Mouse (Mus musculus): ENCODE data around the gene Fgd3. TPM values are rescaled to one million over a fixed set of nuclear protein-coding genes. Genes with fewer than 3 reads are reported as not detected.

Gene Fgd3
- polyA plus RNA-seq, 1 experiment from 2014 or later = 1.7 TPM

GRCm38 (mm10) chr13:49320514-49320913 lies 403 bp upstream of the Fgd3 start:
- peaks cover 2% of the 10 kb centered on the region; the same call in 1 of the 2 replicates for H3K27me3 ChIP-seq (ENCODE audit: control insufficient read depth, insufficient read depth, low read length)
- no peak for DNase-seq (ENCODE audit: low spot score)
- peak overlapping the region; percentile 59 for H3K9ac ChIP-seq (ENCODE audit: low read length)
- H3K9me3 ChIP-seq (ENCODE audit: control insufficient read depth, low read length) = no peaks in the 10 kb centered on the region
- H3K4me3 ChIP-seq (ENCODE audit: low read depth, low read length) = no peak overlapping the region; the same call in 1 of the 2 replicates
- H3K36me3 ChIP-seq (ENCODE audit: control insufficient read depth, insufficient read depth, low read length) = no peaks in the 10 kb centered on the region
- H3K4me2 ChIP-seq (ENCODE audit: low read depth, low read length, severe bottlenecking) = peak overlapping the region; percentile 57; the same call in 1 of the 2 replicates
- peaks cover 16% of the 10 kb centered on the region for H3K4me1 ChIP-seq (replicated peaks; ENCODE audit: control insufficient read depth, insufficient read depth, low read length)
- WGBS = 78% methylated on average over 1 of the region's 1 CpGs
- no peak overlapping the region for H3K27ac ChIP-seq (ENCODE audit: low read depth, low read length)
- ATAC-seq (replicated peaks; ENCODE audit: low FRiP score) = peak; percentile 31; the same call in 1 of the 2 replicates

- Histone ChIP-seq H3K9ac (ENCODE audit: low read length) (no peak overlapping the region), H3K36me3 (ENCODE audit: control insufficient read depth, insufficient read depth, low read length) (no peaks in the 10 kb centered on the region), H3K4me3 (ENCODE audit: low read depth, low read length) (no peak overlapping the region), H3K27ac (ENCODE audit: low read depth, low read length) (no peak overlapping the region), H3K4me2 (ENCODE audit: low read depth, low read length, severe bottlenecking) (no peak overlapping the region), H3K27me3 (ENCODE audit: control insufficient read depth, insufficient read depth, low read length) (peaks cover 2% of the 10 kb centered on the region; the same call in 1 of the 2 replicates), H3K9me3 (ENCODE audit: control insufficient read depth, low read length) (no peaks in the 10 kb centered on the region), H3K4me1 (replicated peaks; ENCODE audit: control insufficient read depth, insufficient read depth, low read length) (peaks cover 16% of the 10 kb centered on the region)
- WGBS = 89% methylated on average over 7 of the region's 7 CpGs
- DNase-seq (ENCODE audit: low spot score) (no peak), ATAC-seq (replicated peaks; ENCODE audit: low FRiP score) (no peak)
These were observed 2.2 kb downstream of the Fgd3 start for GRCm38 (mm10) chr13:49317914-49318313.

- no peak overlapping the region for H3K9ac ChIP-seq (ENCODE audit: low read length)
- peaks cover 16% of the 10 kb centered on the region for H3K4me1 ChIP-seq (replicated peaks; ENCODE audit: control insufficient read depth, insufficient read depth, low read length)
- no peak overlapping the region for H3K27ac ChIP-seq (ENCODE audit: low read depth, low read length)
- no peak for ATAC-seq (replicated peaks; ENCODE audit: low FRiP score)
- no peak for DNase-seq (ENCODE audit: low spot score)
- no peaks in the 10 kb centered on the region for H3K9me3 ChIP-seq (ENCODE audit: control insufficient read depth, low read length)
- no peak overlapping the region for H3K4me3 ChIP-seq (ENCODE audit: low read depth, low read length)
- WGBS = 77% methylated on average over 6 of the region's 6 CpGs
- no peak overlapping the region for H3K4me2 ChIP-seq (ENCODE audit: low read depth, low read length, severe bottlenecking)
- H3K27me3 ChIP-seq (ENCODE audit: control insufficient read depth, insufficient read depth, low read length) = peaks cover 2% of the 10 kb centered on the region; the same call in 1 of the 2 replicates
- no peaks in the 10 kb centered on the region for H3K36me3 ChIP-seq (ENCODE audit: control insufficient read depth, insufficient read depth, low read length)
These were observed 2.6 kb downstream of the Fgd3 start for GRCm38 (mm10) chr13:49317508-49317907.

GRCm38 (mm10) chr13:49316386-49317162 lies 3.5 kb downstream of the Fgd3 start:
- Histone ChIP-seq H3K4me1 (replicated peaks; ENCODE audit: control insufficient read depth, insufficient read depth, low read length) (peaks cover 16% of the 10 kb centered on the region), H3K9ac (ENCODE audit: low read length) (no peak overlapping the region), H3K9me3 (ENCODE audit: control insufficient read depth, low read length) (no peaks in the 10 kb centered on the region), H3K27ac (ENCODE audit: low read depth, low read length) (no peak overlapping the region), H3K4me3 (ENCODE audit: low read depth, low read length) (no peak overlapping the region), H3K36me3 (ENCODE audit: control insufficient read depth, insufficient read depth, low read length) (no peaks in the 10 kb centered on the region), H3K4me2 (ENCODE audit: low read depth, low read length, severe bottlenecking) (no peak overlapping the region), H3K27me3 (ENCODE audit: control insufficient read depth, insufficient read depth, low read length) (peaks cover 2% of the 10 kb centered on the region; the same call in 1 of the 2 replicates)
- no peak for DNase-seq (ENCODE audit: low spot score)
- ATAC-seq (replicated peaks; ENCODE audit: low FRiP score) = peak; percentile 47; the same call in 1 of the 2 replicates
- WGBS = 26% methylated on average over 9 of the region's 9 CpGs

- no peak for DNase-seq (ENCODE audit: low spot score)
- Histone ChIP-seq H3K9me3 (ENCODE audit: control insufficient read depth, low read length) (no peaks in the 10 kb centered on the region), H3K36me3 (ENCODE audit: control insufficient read depth, insufficient read depth, low read length) (no peaks in the 10 kb centered on the region), H3K4me3 (ENCODE audit: low read depth, low read length) (no peak overlapping the region), H3K27ac (ENCODE audit: low read depth, low read length) (no peak overlapping the region), H3K27me3 (ENCODE audit: control insufficient read depth, insufficient read depth, low read length) (no peaks in the 10 kb centered on the region), H3K4me1 (replicated peaks; ENCODE audit: control insufficient read depth, insufficient read depth, low read length) (peaks cover 5% of the 10 kb centered on the region; the same call in 1 of the 2 replicates), H3K4me2 (ENCODE audit: low read depth, low read length, severe bottlenecking) (no peak overlapping the region), H3K9ac (ENCODE audit: low read length) (no peak overlapping the region)
- no peak for ATAC-seq (replicated peaks; ENCODE audit: low FRiP score)
- WGBS = 89% methylated on average over 7 of the region's 7 CpGs
These were observed 8.5 kb downstream of the Fgd3 start for GRCm38 (mm10) chr13:49311642-49312041.

- ATAC-seq (replicated peaks; ENCODE audit: low FRiP score) (no peak), DNase-seq (ENCODE audit: low spot score) (no peak)
- Histone ChIP-seq H3K4me3 (ENCODE audit: low read depth, low read length) (no peak overlapping the region), H3K27ac (ENCODE audit: low read depth, low read length) (no peak overlapping the region), H3K27me3 (ENCODE audit: control insufficient read depth, insufficient read depth, low read length) (no peaks in the 10 kb centered on the region), H3K9me3 (ENCODE audit: control insufficient read depth, low read length) (no peaks in the 10 kb centered on the region), H3K4me2 (ENCODE audit: low read depth, low read length, severe bottlenecking) (no peak overlapping the region), H3K9ac (ENCODE audit: low read length) (no peak overlapping the region), H3K36me3 (ENCODE audit: control insufficient read depth, insufficient read depth, low read length) (no peaks in the 10 kb centered on the region), H3K4me1 (replicated peaks; ENCODE audit: control insufficient read depth, insufficient read depth, low read length) (0 out of 2 replicates have a peak, but pooled peaks cover 2% of the 10 kb centered on the region)
- WGBS = 96% methylated on average over 1 of the region's 1 CpGs
These were observed 10.6 kb downstream of the Fgd3 start for GRCm38 (mm10) chr13:49309501-49309900.

- WGBS = 90% methylated on average over 16 of the region's 16 CpGs
- Histone ChIP-seq H3K36me3 (ENCODE audit: control insufficient read depth, insufficient read depth, low read length) (no peaks in the 10 kb centered on the region), H3K4me1 (replicated peaks; ENCODE audit: control insufficient read depth, insufficient read depth, low read length) (0 out of 2 replicates have a peak, but pooled peaks cover 2% of the 10 kb centered on the region), H3K4me2 (ENCODE audit: low read depth, low read length, severe bottlenecking) (no peak overlapping the region), H3K27ac (ENCODE audit: low read depth, low read length) (no peak overlapping the region), H3K27me3 (ENCODE audit: control insufficient read depth, insufficient read depth, low read length) (no peaks in the 10 kb centered on the region), H3K9me3 (ENCODE audit: control insufficient read depth, low read length) (no peaks in the 10 kb centered on the region), H3K4me3 (ENCODE audit: low read depth, low read length) (no peak overlapping the region), H3K9ac (ENCODE audit: low read length) (no peak overlapping the region)
- no peak for ATAC-seq (replicated peaks; ENCODE audit: low FRiP score)
- DNase-seq (ENCODE audit: low spot score) = no peak
These were observed 11.2 kb downstream of the Fgd3 start for GRCm38 (mm10) chr13:49308861-49309403.

GRCm38 (mm10) chr13:49308206-49308605 lies 11.9 kb downstream of the Fgd3 start:
- Histone ChIP-seq H3K27ac (ENCODE audit: low read depth, low read length) (no peak overlapping the region), H3K9ac (ENCODE audit: low read length) (no peak overlapping the region), H3K4me2 (ENCODE audit: low read depth, low read length, severe bottlenecking) (no peak overlapping the region), H3K4me3 (ENCODE audit: low read depth, low read length) (no peak overlapping the region), H3K27me3 (ENCODE audit: control insufficient read depth, insufficient read depth, low read length) (no peaks in the 10 kb centered on the region), H3K9me3 (ENCODE audit: control insufficient read depth, low read length) (no peaks in the 10 kb centered on the region), H3K4me1 (replicated peaks; ENCODE audit: control insufficient read depth, insufficient read depth, low read length) (0 out of 2 replicates have a peak, but pooled peaks cover 2% of the 10 kb centered on the region), H3K36me3 (ENCODE audit: control insufficient read depth, insufficient read depth, low read length) (no peaks in the 10 kb centered on the region)
- DNase-seq (ENCODE audit: low spot score) = no peak
- 87% methylated on average over 4 of the region's 4 CpGs for WGBS
- ATAC-seq (replicated peaks; ENCODE audit: low FRiP score) = no peak

Data from forebrain, embryonic 11.5 days (tissue).